Mouse (Mus musculus): ENCODE data around the gene Ccin. TPM values are rescaled to one million over a fixed set of nuclear protein-coding genes. Genes with fewer than 3 reads are reported as not detected.

Ccin gene
- polyA plus RNA-seq, 1 experiment from 2014 or later = not detected

DNA sequence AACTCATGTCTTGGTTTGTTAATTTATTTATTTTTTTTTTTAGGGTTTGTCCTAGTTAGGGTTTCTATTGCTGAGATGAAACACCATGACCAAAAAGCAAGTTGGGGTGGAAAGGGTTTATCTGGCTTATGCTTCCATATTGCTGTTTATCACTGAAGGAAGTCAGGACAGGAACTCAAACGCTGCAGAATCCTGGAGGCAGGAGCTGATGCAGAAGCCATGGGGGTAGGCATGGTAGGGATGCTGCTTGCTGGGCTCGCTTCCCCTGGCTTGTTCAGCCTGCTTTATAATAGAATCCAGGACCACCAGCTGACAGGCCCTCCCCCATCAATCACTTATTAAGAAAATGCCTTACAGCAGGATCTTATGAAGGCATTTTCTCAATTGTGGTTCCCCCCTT, 27.6 kb downstream of the Ccin start:
- no peak for TF ChIP-seq CTCF (IDR thresholded peaks at IDR 0.05; ENCODE audit: low read depth)
- H3K4me3 ChIP-seq (replicated peaks; ENCODE audit: low read depth, low read length) = no peak overlapping the region
- no peak overlapping the region for H3K4me2 ChIP-seq (ENCODE audit: low read length)
- H3K36me3 ChIP-seq (ENCODE audit: insufficient read depth, low read length) = no peaks in the 10 kb centered on the region
- 50% methylated on average over 2 of the region's 2 CpGs for WGBS
- DNase-seq (ENCODE audit: low spot score) (no peak), ATAC-seq (replicated peaks; ENCODE audit: low FRiP score, low read depth) (no peak)
- H3K27ac ChIP-seq = no peak overlapping the region
- peaks cover 18% of the 10 kb centered on the region for H3K4me1 ChIP-seq (replicated peaks; ENCODE audit: insufficient read depth, low read length)
- no peak overlapping the region for H3K9ac ChIP-seq (ENCODE audit: low read depth, low read length)
- H3K9me3 ChIP-seq (replicated peaks; ENCODE audit: low read length) = no peaks in the 10 kb centered on the region
- H3K27me3 ChIP-seq (ENCODE audit: insufficient read depth, low read length) = no peaks in the 10 kb centered on the region

- Histone ChIP-seq H3K36me3 (ENCODE audit: insufficient read depth, low read length) (no peaks in the 10 kb centered on the region), H3K27ac (peak overlapping the region; percentile 93), H3K9me3 (replicated peaks; ENCODE audit: low read length) (no peaks in the 10 kb centered on the region), H3K4me2 (ENCODE audit: low read length) (peak overlapping the region; percentile 91), H3K4me1 (replicated peaks; ENCODE audit: insufficient read depth, low read length) (peaks cover 18% of the 10 kb centered on the region), H3K9ac (ENCODE audit: low read depth, low read length) (peak overlapping the region; percentile 46), H3K4me3 (replicated peaks; ENCODE audit: low read depth, low read length) (peak overlapping the region; percentile 99), H3K27me3 (ENCODE audit: insufficient read depth, low read length) (no peaks in the 10 kb centered on the region)
- WGBS = 82% methylated on average over 3 of the region's 3 CpGs
- DNase-seq (ENCODE audit: low spot score) (no peak), ATAC-seq (replicated peaks; ENCODE audit: low FRiP score, low read depth) (no peak)
- TF ChIP-seq CTCF (IDR thresholded peaks at IDR 0.05; ENCODE audit: low read depth) = no peak
Measured at GRCm38 (mm10) chr4:44011799-44012198, 28.5 kb downstream of the Ccin start.

DNA sequence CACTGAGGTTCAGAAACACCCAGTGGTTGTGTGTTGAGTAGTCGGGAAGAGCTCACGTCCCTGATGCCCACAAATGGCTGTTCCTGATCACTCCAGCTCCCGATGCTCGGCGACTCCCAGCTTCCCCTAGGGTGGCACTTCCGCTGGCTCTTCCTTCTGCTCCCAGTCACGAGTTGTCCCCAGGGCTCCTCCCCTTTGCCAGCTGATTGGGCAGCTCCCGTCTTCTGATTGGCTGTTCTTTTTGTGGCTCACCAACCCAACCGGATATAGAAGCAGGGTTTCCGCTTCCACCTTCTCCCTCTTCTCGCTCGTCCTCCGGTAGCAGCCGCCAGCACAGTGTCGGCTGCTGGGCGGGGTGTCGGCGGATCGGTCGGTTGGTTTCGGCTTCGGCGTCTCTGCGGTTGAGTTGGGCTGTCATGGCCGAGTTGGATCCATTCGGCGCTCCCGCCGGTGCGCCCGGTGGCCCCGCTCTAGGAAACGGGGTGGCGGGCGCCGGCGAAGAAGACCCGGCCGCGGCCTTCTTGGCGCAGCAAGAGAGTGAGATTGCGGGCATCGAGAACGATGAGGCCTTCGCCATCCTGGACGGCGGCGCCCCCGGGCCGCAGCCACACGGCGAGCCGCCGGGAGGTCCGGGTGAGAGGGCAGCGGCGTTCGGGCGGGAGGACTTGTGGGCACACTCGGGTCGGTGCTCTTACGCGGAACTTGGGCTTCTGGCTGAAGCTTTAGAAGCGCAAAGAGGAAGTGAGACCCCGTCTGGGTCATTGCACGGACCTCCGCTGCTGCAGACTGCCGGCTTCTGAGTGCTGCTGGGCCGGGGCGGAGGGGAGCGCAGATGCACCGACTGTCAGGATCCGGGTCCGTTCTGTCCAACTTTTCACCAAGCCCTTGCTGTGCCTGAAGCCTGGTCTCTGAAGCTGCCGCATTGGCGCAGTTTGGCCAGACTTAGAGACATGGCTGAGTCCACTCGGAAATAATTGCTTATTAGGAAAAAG, 29.4 kb downstream of the Ccin start:
- H3K27ac ChIP-seq = peak overlapping the region; percentile 93
- TF ChIP-seq CTCF (IDR thresholded peaks at IDR 0.05; ENCODE audit: low read depth) = no peak
- peak overlapping the region; percentile 95 for H3K9ac ChIP-seq (ENCODE audit: low read depth, low read length)
- under 1% methylated on average over 77 of the region's 77 CpGs for WGBS
- DNase-seq (ENCODE audit: low spot score) (peak; percentile 99), ATAC-seq (replicated peaks; ENCODE audit: low FRiP score, low read depth) (peak; percentile 96)
- no peaks in the 10 kb centered on the region for H3K9me3 ChIP-seq (replicated peaks; ENCODE audit: low read length)
- no peaks in the 10 kb centered on the region for H3K27me3 ChIP-seq (ENCODE audit: insufficient read depth, low read length)
- H3K4me2 ChIP-seq (ENCODE audit: low read length) = peak overlapping the region; percentile 91
- no peaks in the 10 kb centered on the region for H3K36me3 ChIP-seq (ENCODE audit: insufficient read depth, low read length)
- H3K4me3 ChIP-seq (replicated peaks; ENCODE audit: low read depth, low read length) = peak overlapping the region; percentile 99
- H3K4me1 ChIP-seq (replicated peaks; ENCODE audit: insufficient read depth, low read length) = peaks cover 18% of the 10 kb centered on the region

- Histone ChIP-seq H3K4me1 (replicated peaks; ENCODE audit: insufficient read depth, low read length) (peaks cover 18% of the 10 kb centered on the region), H3K4me3 (replicated peaks; ENCODE audit: low read depth, low read length) (peak overlapping the region; percentile 99), H3K9me3 (replicated peaks; ENCODE audit: low read length) (no peaks in the 10 kb centered on the region), H3K9ac (ENCODE audit: low read depth, low read length) (peak overlapping the region; percentile 95), H3K4me2 (ENCODE audit: low read length) (peak overlapping the region; percentile 91), H3K27me3 (ENCODE audit: insufficient read depth, low read length) (no peaks in the 10 kb centered on the region), H3K36me3 (ENCODE audit: insufficient read depth, low read length) (peaks cover 4% of the 10 kb centered on the region; the same call in 1 of the 2 replicates), H3K27ac (peak overlapping the region; percentile 93; the same call in 1 of the 2 replicates)
- DNase-seq (ENCODE audit: low spot score) = peak; percentile 23
- 19% methylated on average over 11 of the region's 11 CpGs for WGBS
- TF ChIP-seq CTCF (IDR thresholded peaks at IDR 0.05; ENCODE audit: low read depth) = no peak
- ATAC-seq (replicated peaks; ENCODE audit: low FRiP score, low read depth) = no peak
Measured at GRCm38 (mm10) chr4:44013391-44014070, 30.2 kb downstream of the Ccin start.

DNA sequence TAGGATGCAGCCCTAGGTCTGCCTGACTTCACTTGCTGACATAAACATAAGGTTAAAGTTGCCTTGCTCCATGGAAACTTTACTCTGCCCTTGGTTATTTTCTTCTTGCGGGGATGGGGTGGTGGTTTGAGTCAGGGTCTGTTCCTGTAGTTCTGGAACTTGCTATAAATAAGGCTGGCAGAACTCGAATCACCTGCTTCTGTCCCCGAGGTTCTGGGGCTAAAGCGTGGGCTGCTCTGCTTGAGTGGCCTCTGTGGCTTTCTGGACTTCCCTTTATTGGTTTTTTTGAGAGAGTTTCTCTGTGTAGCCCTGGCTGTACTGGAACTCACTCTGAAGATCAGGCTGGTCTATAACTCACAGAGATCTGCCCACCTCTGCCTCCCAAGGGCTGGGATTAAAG, 32.8 kb downstream of the Ccin start:
- H3K9me3 ChIP-seq (replicated peaks; ENCODE audit: low read length) = no peaks in the 10 kb centered on the region
- no peak for TF ChIP-seq CTCF (IDR thresholded peaks at IDR 0.05; ENCODE audit: low read depth)
- no peak overlapping the region for H3K9ac ChIP-seq (ENCODE audit: low read depth, low read length)
- H3K27ac ChIP-seq = no peak overlapping the region
- H3K36me3 ChIP-seq (ENCODE audit: insufficient read depth, low read length) = peaks cover 20% of the 10 kb centered on the region; the same call in 1 of the 2 replicates
- H3K4me3 ChIP-seq (replicated peaks; ENCODE audit: low read depth, low read length) = no peak overlapping the region
- ATAC-seq (replicated peaks; ENCODE audit: low FRiP score, low read depth) (no peak), DNase-seq (ENCODE audit: low spot score) (no peak)
- H3K27me3 ChIP-seq (ENCODE audit: insufficient read depth, low read length) = no peaks in the 10 kb centered on the region
- no peak overlapping the region for H3K4me2 ChIP-seq (ENCODE audit: low read length)
- peaks cover 18% of the 10 kb centered on the region for H3K4me1 ChIP-seq (replicated peaks; ENCODE audit: insufficient read depth, low read length)
- WGBS = 74% methylated on average over 4 of the region's 4 CpGs

DNA sequence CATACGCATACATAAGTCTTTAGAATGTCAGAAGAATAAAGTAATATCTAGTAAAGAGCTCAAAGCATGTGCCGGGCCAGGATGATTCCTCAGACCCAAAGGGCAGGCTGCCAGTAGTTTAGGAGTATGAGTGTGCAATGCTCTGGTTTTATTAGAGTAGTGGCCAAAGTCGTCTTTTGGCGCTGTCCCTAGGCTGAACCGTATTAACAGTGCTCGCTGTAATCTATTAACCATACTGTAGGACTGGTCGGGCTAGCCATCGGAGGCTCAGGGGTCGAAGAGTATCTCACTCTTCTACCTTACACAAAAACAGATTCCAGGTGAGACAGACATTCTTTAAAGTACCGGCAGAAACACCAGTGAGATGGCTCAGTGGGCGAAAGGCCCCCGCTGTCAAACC, 33.5 kb downstream of the Ccin start:
- Histone ChIP-seq H3K4me2 (ENCODE audit: low read length) (no peak overlapping the region), H3K4me1 (replicated peaks; ENCODE audit: insufficient read depth, low read length) (peaks cover 18% of the 10 kb centered on the region), H3K9ac (ENCODE audit: low read depth, low read length) (no peak overlapping the region), H3K4me3 (replicated peaks; ENCODE audit: low read depth, low read length) (no peak overlapping the region), H3K27ac (no peak overlapping the region), H3K9me3 (replicated peaks; ENCODE audit: low read length) (no peaks in the 10 kb centered on the region), H3K27me3 (ENCODE audit: insufficient read depth, low read length) (no peaks in the 10 kb centered on the region), H3K36me3 (ENCODE audit: insufficient read depth, low read length) (peaks cover 27% of the 10 kb centered on the region; the same call in 1 of the 2 replicates)
- no peak for ATAC-seq (replicated peaks; ENCODE audit: low FRiP score, low read depth)
- TF ChIP-seq CTCF (IDR thresholded peaks at IDR 0.05; ENCODE audit: low read depth) = no peak
- DNase-seq (ENCODE audit: low spot score) = peak; percentile 16
- 75% methylated on average over 12 of the region's 12 CpGs for WGBS

All from kidney, postnatal 0 days (tissue).